Mouse (Mus musculus) heart, adult 9 months (tissue): ENCODE data around the gene Cldn16.
"Not testable (repeated sequence)": the region's sequence is repeated elsewhere in the genome, so short reads cannot be mapped to it uniquely, and the experiment has no call there.

Experiments used
- DNase-seq, 2 experiments: peaks; one replicate each; pipeline ENCODE4 v3.0.0; 2022; ENCODE audit warnings: low spot score in 2 of 2

Cldn16 gene

DNA sequence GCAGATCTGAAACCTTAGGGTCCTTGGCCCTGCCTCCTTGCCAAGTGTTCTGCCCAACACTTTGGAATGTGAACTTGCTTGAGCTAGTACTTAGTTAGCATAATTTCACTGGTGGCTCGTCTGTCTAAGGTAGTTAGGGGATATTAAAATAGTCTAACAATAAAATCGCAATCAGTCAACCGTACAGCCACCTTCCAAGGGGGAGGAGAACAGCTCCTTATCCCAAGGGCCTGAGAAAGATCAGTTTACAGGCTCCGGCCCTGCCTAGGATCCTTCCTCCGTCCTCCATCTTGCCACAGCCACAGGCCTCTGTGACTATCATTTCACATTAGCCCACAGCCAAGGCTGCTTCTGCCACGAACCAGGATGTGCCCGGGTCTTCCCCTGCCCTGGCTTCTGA, at the start of gene Cldn16:
Gene Cldn16 (plus strand): TSS at position 301 of the 400 bp plus-strand sequence.
- DNase-seq = no peak

DNA sequence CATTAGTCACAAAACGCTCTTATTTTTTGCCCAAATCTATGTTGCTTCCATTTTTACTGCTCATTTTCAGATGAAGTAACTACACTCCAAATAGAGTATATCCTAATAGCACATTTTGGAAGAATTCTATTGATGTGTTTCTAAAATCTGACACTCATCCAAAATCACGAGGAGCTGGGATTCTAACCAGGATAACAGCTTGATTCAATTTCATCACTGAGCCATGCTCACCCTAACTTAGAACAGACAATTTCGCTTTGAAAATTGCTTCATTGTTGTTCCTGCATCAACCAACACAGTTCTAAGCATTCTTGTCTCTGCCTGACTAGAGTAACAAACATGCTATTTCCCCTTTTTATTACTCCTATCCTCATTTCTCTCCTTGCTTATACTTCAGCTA, 44.3 kb upstream of the Cldn16 start:
- DNase-seq = no peak

DNA sequence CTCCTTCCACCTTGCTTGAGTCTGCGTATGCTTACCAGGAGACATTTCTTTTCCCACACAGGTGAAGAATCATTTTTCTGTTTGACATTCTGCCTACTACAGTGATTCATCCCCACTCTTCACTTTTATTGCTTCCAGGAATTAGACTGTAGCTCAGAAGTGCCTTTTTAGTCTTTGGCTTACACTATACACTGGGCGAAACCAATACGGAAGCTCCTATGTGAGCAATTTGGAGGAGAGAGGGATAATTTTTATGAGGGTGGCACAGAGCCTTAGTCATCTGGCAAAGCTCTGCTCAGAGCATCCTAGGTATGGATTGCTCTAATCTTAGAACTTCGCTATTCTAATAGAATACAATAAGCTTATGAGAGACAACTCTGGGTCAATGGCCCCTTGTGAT, 40.9 kb upstream of the Cldn16 start:
- no peak for DNase-seq

- DNase-seq = no peak
These were observed 32.7 kb upstream of the Cldn16 start for GRCm38 (mm10) chr16:26430246-26430645.

GRCm38 (mm10) chr16:26433486-26433885, 29.4 kb upstream of the Cldn16 start:
- DNase-seq = no peak

DNA sequence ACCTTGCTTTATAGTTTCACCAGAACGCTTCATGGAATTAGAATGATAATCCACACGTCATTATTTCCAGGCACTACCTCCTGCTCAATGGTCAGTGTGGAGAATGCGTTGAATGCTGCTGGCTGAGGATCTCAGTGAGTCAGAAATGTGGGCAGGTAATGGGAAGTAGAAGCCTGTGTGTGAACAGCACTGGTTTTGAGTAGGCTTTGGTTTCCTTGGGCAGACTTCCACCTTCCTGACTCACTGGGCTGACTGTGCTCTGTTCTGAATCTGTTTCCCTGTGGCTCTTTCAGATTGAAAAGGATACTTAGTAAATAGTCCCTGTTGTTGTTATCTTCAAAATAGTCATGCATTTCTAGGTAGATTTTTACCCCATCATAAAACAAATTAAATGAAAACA, 22.9 kb upstream of the Cldn16 start:
- no peak for DNase-seq

DNA sequence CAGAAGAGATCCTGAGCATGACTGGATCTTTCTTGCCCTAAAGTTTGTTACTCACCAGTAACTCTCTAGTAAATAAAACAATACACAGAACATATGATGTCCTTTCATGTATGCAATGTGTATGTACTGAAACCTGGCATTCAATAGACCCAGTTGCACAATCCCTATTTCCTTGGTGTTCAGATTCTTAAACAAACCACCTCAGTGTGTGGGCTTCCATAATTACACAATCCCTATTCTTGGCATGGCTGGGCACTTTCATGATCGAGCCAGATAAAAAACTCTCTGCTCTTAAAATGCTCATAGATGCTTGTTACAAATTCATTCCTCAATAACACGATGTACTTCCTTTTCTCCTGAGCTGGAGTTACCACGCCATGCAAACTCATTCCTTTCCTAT, 21.8 kb upstream of the Cldn16 start:
- DNase-seq = no peak

DNA sequence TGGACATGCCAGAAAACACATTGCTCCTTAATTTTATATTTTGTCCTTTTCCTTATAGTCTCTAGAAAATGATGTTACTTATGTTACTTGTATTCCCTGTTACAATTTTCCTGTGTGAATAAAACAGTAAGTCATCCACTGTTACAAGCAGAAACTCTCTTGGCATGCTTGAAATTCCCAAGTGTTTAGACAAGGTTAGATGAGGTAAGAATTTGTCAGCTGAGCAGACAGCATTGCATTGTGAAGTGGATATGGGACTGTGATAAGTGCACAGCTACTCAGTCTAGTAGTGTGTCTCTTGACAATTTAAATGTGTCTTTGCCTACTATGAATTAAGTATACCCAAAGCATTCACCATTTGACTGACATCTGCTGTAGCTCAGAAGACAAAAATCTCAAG, 18.1 kb upstream of the Cldn16 start:
- DNase-seq = no peak

DNA sequence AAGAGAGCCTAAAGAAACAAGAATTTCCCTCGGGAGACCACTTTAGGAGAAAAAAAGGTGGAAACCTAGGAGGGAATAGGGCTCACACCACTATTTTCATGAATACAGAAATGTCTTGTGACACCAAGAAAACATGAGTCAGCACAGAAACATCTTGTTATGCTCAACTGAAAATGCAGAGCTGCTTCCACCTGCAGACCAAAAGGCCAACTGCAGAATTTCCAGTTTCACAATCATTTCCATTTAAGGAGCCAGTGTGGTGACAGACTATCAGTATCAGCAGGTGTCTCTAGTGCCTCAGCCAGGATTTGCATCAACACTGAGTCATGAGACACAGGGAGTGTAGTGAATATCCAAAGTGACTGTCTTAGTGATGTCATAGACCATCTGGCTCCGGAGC, 15.3 kb upstream of the Cldn16 start:
- DNase-seq = peak in 1 of 2 experiments; percentile 10

DNA sequence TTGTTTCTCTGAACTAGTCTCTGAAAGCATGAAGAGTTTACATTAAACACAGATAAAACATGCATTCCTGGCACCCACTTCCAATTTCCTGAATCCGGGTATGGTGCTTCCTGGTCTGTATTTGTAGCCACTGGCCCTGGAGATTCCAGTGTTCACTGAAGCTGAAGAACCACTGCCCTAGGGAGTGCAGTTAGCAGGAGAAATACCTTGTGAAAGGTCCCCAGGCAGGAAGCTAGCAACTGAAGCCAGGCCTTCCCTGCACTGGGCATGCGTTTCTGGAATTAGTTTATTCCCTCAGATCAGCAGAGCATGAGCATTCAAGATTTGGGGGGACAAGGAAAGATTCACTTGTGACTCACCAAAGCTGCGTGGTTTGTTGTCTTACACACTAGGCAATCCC, 8.8 kb upstream of the Cldn16 start:
- DNase-seq = no peak

- DNase-seq = no peak
These were observed 6.8 kb upstream of the Cldn16 start for GRCm38 (mm10) chr16:26456182-26456581.

- no peak for DNase-seq
These were observed 3.6 kb downstream of the Cldn16 start for GRCm38 (mm10) chr16:26466535-26466934.

DNA sequence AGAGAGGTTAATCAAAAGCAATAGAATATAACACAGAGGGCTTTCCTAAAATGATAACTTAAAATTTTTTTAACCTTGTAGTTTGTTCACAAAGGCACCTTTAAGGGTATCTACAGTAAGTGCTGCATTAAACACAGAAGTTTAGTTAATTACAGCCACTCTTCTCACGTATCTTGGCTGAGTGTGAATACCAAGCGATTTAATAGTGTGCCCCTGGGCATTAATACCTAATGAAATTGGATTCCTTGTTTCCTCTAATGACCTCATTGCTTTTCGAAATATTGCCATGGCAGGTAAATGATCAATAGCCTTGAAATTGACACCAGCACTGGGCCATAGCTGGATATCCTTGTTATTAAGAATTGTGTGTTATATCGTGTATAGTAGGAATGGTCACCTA, 8.3 kb downstream of the Cldn16 start:
- DNase-seq = no peak

GRCm38 (mm10) chr16:26495721-26496120, 32.8 kb downstream of the Cldn16 start:
- no peak for DNase-seq

DNA sequence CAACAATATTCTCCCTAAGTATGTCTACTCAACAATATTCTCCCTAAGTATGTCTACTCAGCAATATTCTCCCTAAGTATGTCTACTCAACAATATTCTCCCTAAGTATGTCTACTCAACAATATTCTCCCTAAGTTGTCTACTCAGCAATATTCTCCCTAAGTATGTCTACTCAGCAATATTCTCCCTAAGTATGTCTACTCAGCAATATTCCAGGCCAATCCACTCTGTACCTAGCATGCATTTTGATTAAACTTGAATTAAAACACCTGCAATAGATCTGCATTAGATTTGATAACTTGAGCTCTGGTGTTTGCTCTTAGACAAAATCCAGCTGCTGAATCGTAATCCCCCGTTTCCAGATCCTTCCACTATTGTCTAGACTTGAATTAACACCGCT, 36.8 kb downstream of the Cldn16 start:
- not testable (repeated sequence) for DNase-seq

GRCm38 (mm10) chr16:26500738-26501137, 37.8 kb downstream of the Cldn16 start:
- no peak for DNase-seq

DNA sequence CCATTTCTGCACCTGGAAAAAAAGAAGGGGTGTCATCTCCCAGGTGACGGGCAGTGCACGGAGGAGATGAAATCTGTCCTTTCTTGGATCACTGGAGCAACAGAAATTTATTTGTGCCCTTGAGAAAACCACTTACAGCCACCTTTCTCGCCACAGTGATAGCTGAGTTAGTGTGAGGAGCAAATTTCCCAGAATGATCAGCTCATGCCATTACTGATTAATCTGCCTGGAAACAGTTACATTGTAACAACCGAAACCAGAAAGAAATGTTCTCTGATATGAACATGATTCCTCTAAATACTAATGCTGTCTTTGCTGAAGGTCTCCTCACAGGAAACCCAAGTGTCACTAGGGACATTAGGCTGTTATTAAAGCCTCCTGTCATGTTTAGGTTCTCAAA, 42.0 kb downstream of the Cldn16 start:
- DNase-seq = no peak

DNA sequence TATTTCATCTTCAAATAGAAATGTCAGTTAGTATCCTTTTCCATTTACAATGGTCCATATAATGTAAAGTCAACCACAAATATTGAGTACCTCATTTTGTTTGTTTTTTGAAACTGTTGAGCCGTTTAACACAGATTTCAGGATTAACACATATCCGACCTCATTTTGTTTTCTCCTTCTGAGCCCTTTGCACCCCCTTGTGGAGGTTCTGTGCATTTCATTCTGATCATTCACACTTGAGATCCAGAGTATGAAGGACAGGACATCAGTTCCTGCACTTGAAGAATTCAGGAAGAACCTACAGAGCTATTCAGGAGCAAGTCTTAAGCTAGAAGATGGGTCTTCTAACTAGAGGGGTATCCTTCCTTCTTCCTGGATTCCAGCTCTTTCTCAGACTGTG, 56.7 kb downstream of the Cldn16 start:
- no peak for DNase-seq

GRCm38 (mm10) chr16:26525832-26526231, 62.9 kb downstream of the Cldn16 start:
- no peak for DNase-seq

DNA sequence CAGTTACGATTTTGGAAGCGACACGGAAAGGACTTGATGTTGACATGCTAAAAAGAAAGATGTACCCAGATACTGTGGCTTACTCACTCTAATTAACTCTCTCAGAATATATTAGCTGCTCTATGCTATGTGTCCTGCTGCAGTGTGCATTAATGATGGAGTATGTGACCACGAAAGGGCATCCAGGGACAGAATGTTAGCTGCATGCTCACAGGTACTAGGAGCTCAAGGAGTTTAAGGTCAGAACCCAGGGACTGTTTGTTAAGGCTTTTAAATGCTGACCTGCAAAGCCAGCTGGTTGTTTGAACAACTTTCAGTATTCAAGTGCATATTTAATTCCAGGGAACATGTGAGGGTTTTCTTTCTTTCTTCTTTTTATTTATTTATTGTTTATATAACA, 63.7 kb downstream of the Cldn16 start, which contains the start of gene Tmem207:
Gene Tmem207 (minus strand): TSS at position 101 of the 400 bp plus-strand sequence.
- no peak for DNase-seq

DNA sequence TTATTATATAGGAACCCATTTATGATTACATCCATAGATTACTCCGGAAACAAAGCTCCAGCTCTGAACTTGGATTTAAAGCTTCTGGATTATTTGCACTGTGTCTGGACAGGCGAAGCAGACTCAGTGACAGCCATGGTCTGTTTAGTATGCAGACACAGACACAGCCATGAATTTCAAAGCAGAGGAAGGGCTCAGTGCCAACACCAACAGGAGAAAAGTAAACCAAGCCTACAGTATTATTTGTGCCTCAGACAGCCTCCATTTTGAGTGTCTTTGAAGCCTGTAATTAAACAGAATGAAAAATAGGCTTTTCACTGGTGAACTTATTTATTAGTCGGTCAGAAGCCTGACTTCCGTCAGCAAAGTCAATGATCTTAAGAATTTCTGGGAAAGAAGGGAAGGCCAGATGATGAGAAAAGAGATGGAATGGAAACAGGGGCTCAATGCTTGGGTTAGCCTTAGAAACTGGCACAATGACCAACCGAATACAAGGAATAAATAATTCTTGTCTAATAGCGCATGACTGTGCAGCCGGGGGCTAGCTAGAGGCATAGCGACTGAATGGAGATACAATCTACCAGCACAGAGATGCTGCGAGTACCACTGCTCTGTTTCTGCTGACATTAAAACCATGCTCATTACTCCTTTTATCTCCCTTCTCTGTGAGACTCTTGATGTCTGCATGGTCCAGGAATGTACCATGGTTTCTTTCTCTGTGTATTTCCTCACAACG, 65.2 kb downstream of the Cldn16 start:
- no peak for DNase-seq

- DNase-seq = no peak
These were observed 67.5 kb downstream of the Cldn16 start for GRCm38 (mm10) chr16:26530451-26530850.

DNA sequence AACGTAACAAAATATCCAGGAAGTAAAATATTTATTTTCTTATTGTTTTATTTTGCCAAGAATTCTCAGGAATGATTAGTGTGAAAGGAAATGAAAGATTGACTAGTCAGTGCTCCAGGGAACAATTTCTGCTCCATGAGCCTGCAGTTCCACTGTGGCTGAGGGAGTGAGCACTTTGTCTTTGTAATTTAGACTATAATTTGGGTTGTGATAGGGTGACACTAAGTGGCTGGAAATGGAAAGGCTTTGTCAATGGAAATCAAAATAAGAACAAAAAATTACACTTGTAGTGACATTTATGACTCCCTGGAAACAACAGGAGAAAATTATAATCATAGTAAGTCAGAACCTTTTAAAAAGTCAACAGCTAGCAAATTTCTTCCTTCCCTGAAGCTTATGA, 69.4 kb downstream of the Cldn16 start:
- no peak for DNase-seq
